Mouse (Mus musculus): Measurements from ENCODE around the gene Alox5ap.

The Alox5ap gene

DNA sequence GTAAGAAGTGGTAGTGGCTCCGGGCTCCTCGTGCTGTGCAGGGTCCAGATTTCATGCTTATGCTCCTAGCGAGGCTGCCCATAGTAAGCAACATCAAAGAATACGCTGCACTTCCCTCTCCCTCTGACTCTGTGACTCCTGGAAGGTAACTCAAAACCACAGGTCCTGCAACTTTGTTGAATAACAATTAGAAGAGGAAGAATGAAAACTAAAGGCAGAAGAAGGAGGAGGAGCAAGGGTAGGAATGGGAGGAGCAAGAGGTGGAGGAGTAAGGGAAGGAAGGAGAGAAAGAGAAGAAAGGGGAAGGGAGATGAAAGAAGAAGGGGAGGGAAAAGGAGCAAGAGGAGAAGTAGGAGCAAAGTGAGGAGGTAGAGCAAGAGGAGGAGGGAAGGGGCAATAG, at the start of gene Alox5ap:
Gene Alox5ap (plus strand): TSS at position 363 of the 400 bp plus-strand sequence.
- DNase-seq (ENCODE audit: low read depth) = no peak

DNA sequence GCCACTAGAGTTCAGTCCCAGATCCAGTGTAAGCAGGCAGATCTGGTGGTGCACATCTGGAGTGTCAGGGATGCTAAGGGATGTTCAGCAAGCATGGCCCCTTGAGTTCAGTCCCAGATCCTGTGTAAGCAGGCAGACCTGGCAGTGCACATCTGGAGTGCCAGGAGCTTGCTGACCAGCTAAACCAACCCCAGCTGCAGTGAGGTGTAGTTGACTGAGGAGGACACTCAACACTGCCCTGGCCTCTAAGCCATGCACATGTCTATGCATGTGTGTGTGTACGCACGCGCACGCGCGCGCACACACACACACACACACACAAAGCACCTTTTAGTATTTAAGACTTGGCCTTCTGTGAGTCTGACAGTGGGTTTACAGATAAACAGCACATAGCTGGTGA, 49.0 kb upstream of the Alox5ap start:
- no peak for DNase-seq (ENCODE audit: low read depth)

GRCm38 (mm10) chr5:149217524-149218357, 46.8 kb upstream of the Alox5ap start:
- DNase-seq (ENCODE audit: low read depth) = no peak

DNA sequence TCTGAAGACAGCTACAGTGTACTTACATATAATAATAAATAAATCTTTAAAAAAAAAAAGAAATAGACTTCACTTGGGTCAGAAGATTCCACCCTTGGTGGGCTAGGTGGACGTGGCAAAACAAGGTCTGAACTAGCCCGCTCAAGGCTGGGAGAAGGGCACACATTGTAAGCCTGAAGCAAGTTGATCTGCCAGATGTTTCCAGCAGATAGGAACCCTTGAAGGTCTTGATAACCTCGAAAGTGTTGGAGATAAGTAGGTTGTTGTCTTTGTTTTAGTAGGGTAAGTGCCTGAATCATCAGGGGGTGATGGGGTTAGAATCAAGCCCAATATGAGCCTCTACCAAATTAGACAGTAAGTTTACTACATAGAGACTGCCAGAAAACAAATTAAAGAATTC, 45.1 kb upstream of the Alox5ap start:
- DNase-seq (ENCODE audit: low read depth) = no peak

- DNase-seq (ENCODE audit: low read depth) = no peak
Observed at GRCm38 (mm10) chr5:149221355-149221754, 43.2 kb upstream of the Alox5ap start.

DNA sequence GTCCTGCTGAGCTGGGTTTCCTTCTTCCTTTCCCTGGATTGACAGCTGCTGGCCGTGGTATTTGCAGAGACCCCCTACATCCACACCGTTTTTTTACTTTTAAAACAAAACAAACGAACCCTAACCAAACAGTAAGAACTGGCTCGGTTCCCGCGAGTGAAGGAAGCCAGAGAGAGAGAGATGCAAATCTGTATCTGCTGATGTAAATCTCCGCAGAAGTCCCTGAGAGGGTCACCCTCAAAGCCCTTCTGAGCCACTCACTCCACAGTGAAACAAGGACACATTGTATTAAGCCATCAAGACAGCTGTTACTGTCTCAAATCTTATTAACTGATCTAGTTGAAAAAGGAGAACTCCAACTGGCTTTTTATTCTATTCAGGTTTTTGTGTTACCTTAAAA, 39.9 kb upstream of the Alox5ap start:
- DNase-seq (ENCODE audit: low read depth) = no peak

DNA sequence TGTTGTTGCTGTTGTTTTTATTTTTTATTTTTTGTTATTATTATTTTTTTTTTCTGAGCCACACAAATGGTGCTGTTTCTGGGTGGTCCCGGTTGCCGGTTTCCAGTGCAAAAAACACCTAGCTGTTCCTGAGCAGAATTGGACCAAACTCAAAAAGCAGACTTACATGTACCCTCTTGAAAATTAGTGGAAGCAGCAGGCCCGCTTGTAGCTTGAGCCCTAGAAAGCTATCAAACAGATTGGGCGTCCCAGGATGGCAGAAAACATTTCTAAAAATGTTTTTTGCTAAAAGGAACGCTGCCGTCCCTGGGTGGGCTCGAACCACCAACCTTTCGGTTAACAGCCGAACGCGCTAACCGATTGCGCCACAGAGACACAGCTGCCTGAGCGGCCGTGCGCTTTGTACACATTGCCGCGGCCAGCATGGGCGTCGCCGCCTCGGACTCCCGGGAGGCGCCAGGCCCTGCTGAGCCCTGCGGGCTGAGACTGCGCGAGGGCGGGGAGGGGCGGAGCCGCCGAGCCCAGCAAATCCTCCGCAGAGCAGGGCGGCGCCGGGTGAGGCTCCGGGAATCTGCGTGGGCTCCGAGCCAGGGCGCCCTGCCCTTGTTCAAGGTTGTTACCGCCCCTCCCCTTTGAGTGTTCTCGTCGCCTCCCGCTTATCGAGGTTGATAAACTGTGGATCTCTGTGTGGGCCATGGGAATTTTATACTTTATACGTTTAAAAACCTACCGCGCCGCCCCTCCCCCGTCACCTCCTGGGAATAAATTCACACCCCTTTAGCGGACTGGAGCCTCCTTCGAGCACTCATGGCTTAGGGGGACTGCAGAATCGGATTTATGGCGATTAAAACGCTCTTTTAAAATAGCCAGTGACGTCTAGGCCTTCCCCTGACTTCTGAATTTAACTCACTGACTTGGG, 35.6 kb upstream of the Alox5ap start:
- DNase-seq (ENCODE audit: low read depth) = peak; percentile 99

GRCm38 (mm10) chr5:149229619-149230339, 34.8 kb upstream of the Alox5ap start:
- DNase-seq (ENCODE audit: low read depth) = peak; percentile 38

DNA sequence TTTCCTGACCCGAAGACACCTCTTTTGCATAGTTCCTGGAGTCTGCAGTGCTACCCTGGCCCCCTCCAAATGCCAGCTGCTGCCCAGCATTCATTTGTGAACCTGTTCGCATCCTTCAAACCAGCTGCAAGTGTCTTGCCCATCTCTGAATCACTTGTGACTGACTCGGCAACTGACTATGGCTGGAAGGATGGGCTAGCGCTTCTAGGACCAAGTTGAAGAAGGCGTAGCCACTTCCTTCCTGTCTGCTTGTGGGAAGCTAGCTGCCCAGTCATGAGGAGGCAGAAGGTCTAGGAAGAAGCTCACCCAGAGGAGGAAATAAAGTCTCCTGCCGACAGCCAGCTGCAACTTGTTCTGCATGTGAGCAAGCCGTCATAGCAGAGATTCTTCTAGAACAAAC, 29.6 kb upstream of the Alox5ap start:
- DNase-seq (ENCODE audit: low read depth) = no peak

DNA sequence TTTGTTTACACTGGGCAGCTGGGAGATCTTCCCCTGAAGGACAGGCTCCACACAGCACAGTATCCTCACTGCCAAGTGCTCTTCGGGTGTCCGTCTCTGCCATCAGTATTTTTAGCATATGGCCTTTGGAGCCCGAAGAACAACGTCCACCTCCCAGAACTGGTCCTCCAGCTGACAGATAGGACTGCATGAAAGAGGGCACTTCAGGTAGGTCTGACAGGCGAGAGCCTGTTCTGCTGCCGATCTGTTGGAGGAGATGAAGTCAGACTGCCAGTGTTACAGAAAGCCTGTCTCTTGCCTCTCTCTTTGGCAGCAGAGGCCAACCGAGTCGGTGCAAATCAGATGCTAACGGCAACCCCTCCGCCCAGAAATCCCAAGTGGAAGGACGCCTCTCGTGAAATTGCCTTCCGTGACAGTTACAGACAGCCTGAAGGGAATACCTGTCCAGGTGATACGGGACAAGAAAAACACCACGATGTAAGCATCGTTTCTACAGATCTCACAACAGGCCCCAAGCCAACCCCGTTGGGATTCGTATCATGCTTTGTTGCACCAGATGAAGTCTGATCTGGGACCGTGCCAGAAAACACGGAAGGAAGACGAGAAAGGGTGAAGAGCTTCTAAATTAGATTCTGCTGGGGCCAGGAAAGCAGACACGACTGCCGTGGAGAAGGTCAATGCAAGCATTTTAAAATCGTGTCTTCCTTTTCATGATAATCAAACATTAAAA, 27.2 kb upstream of the Alox5ap start:
- DNase-seq (ENCODE audit: low read depth) = no peak

DNA sequence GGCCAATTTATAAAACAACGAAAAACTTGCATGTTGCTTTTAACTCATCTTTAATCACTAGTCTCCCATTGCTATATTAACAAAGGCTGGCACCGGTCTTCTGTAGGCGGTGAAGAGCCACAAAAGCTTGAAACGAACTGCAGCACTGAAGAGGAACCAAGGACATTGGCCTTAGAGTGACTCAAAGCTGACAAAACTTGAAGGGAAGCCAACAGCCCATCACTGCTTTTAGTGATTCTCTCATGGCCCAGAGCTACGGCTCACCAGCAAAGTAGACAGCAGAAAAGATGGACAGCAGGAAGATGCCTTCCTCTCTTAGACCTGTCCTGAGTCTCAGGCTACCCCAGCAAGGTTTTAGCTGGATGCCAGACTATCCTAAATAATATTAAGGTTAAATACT, 22.1 kb upstream of the Alox5ap start:
- DNase-seq (ENCODE audit: low read depth) = peak; percentile 27

GRCm38 (mm10) chr5:149243053-149243452, 21.5 kb upstream of the Alox5ap start:
- no peak for DNase-seq (ENCODE audit: low read depth)

DNA sequence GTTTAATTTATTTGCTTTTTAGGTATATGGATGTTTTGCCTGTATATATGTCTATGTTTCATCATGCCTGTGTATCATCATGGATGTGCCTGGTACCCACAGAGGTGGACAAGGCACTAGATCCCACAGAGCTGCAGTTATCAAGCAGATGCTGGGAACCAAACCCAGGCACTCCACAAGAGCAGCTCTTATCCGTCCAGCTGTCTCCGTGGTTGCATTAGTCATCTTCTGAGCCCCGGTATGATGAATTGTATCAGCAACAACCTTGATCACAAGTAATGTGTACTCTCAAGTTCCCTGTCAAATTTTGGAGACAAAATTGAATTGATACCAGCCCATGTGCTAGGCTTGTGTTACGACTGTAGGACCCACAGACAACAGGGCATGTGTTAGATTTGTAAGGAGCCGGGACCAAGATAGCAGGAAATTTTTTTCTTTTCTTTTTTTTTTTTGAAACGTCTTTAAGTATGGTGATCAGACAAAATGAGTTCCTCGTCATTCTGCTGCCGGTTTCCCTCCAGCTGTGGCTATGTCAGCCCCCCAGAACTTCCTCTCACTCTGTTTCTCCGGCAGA, 19.1 kb upstream of the Alox5ap start:
- DNase-seq (ENCODE audit: low read depth) = peak; percentile 63

- no peak for DNase-seq (ENCODE audit: low read depth)
Observed at GRCm38 (mm10) chr5:149245965-149246470, 18.5 kb upstream of the Alox5ap start.

GRCm38 (mm10) chr5:149247047-149247904, 17.3 kb upstream of the Alox5ap start:
- DNase-seq (ENCODE audit: low read depth) = peak; percentile 38

GRCm38 (mm10) chr5:149252303-149252702, 12.3 kb upstream of the Alox5ap start:
- peak; percentile 35 for DNase-seq (ENCODE audit: low read depth)

- DNase-seq (ENCODE audit: low read depth) = no peak
Observed at GRCm38 (mm10) chr5:149253491-149253890, 11.1 kb upstream of the Alox5ap start.

- DNase-seq (ENCODE audit: low read depth) = no peak
Observed at GRCm38 (mm10) chr5:149255522-149255921, 9.0 kb upstream of the Alox5ap start.

- no peak for DNase-seq (ENCODE audit: low read depth)
Observed at GRCm38 (mm10) chr5:149257518-149258281, 6.9 kb upstream of the Alox5ap start.

All from NIH3T3 (cell line).